Mouse (Mus musculus) cortical plate, adult 2 months (tissue): Measurements from ENCODE around the gene Jun.

ENCODE experiments used
- CTCF ChIP-seq: fragments of 200-500 bp; IDR thresholded peaks from 2 replicates; pipeline ENCODE4 v1.5.1; 2011; ENCODE audit warnings: mild to moderate bottlenecking, control low read depth, low read length; ENCODE audit not compliant: insufficient read depth; ENCODE audit errors: extremely low read depth
- POLR2A ChIP-seq: fragments of 200-500 bp; IDR thresholded peaks from 2 replicates; pipeline ENCODE4 v1.6.1; 2011; ENCODE audit warnings: mild to moderate bottlenecking, low read length, control low read depth; ENCODE audit not compliant: insufficient read depth; ENCODE audit errors: extremely low read depth

- peak; percentile 100 for TF ChIP-seq POLR2A
- no peak for TF ChIP-seq CTCF
Observed at GRCm38 (mm10) chr4:95052025-95052899, at the start of gene Jun.
